Comparison of ENCODE assay signal across 8 mouse cellular contexts in the genomic region with DNA sequence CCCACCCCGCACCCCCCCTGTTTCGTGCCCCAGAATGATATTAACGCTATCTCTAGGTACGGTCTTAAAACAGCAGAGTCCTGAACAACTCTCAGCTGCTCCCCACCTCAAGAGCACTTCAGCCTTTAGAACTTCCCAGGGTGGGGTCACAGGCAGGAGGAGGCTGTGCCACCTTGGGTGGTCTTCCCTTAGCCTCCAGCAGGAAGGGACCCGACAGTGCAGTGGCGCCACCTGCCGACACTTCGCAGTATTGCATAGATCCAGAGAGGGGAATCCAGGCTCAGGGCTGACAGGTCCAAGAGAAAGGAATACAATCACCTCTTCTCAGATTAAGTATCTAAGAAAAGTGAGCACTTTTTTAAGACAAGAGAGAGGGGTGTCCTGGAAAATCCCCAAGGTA. TPM values are rescaled to one million over a fixed set of nuclear protein-coding genes. Genes with fewer than 3 reads are reported as not detected.
DNase-seq lines count a peak whose midpoint lies in the region; ATAC-seq and TF ChIP-seq lines count a peak whose summit lies in the region.

No protein-coding gene starts in this region.

- H3K27me3 ChIP-seq in forebrain, embryonic 12.5 days = peaks cover 20% of the 10 kb centered on the region

- ATAC-seq in forebrain, embryonic 12.5 days (ENCODE audit: low FRiP score) = peak; percentile 42; the same call in 1 of the 2 replicates

- H3K4me1 ChIP-seq in bone marrow, adult 2 months (ENCODE audit: control insufficient read depth, insufficient read depth, low read length) = peaks cover 4% of the 10 kb centered on the region; the same call in 1 of the 2 replicates
- H3K4me1 ChIP-seq in forebrain, embryonic 12.5 days = 0 out of 2 replicates have a peak, but pooled peaks cover 5% of the 10 kb centered on the region

- DNase-seq in ES-CJ7 (ENCODE audit: low read depth, low spot score) = peak; percentile 89
- peak; percentile 96 for DNase-seq in heart, postnatal 4 days
- DNase-seq in layer of hippocampus, postnatal 10 days (ENCODE audit: low spot score in 2 of 2) = peak; percentile 96 to 97
- DNase-seq in lung, postnatal 36 days = peak; percentile 90
- peak; percentile 92 for DNase-seq in right cerebral cortex, postnatal 14 days
- DNase-seq in urinary bladder, postnatal 14 days (ENCODE audit: low spot score) = peak; percentile 90

- no peak overlapping the region for H3K27ac ChIP-seq in bone marrow, adult 2 months (ENCODE audit: control insufficient read depth, insufficient read depth, low read depth, low read length, poor library complexity)
- no peak overlapping the region for H3K27ac ChIP-seq in forebrain, embryonic 12.5 days

- peak; percentile 93 for TF ChIP-seq CTCF in bone marrow, adult 2 months (IDR thresholded peaks at IDR 0.05; ENCODE audit: control insufficient read depth, insufficient read depth, low read length)

- no peaks in the 10 kb centered on the region for H3K36me3 ChIP-seq in forebrain, embryonic 12.5 days (replicated peaks)

- H3K9me3 ChIP-seq in forebrain, embryonic 12.5 days = no peaks in the 10 kb centered on the region

- WGBS in bone marrow, adult 2 months = 39% methylated on average over 8 of the region's 8 CpGs
- 21% methylated on average over 8 of the region's 8 CpGs for WGBS in forebrain, embryonic 12.5 days

- no peak overlapping the region for H3K9ac ChIP-seq in forebrain, embryonic 12.5 days

- H3K4me3 ChIP-seq in bone marrow, adult 2 months (replicated peaks; ENCODE audit: control insufficient read depth, low read depth, low read length) = no peak overlapping the region
- no peak overlapping the region for H3K4me3 ChIP-seq in forebrain, embryonic 12.5 days (replicated peaks)

- H3K4me2 ChIP-seq in forebrain, embryonic 12.5 days = 0 out of 2 replicates have a peak overlapping the region, but pooled peaks have one; percentile 10

- TF ChIP-seq POLR2A in bone marrow, adult 2 months (IDR thresholded peaks at IDR 0.05; ENCODE audit: borderline replicate concordance, control insufficient read depth, low read depth, low read length) = no peak

RNA-seq across cellular contexts. Expression of a gene that starts 51.1 kb away (rescaled TPM):
- 1.6 and 5.6 TPM in 2 replicates for polyA plus RNA-seq in bone marrow, adult 2 months (2011; ENCODE audit: insufficient read depth, insufficient read length, low replicate concordance, missing spikeins)
- 4.0 and 4.8 TPM in 2 replicates for polyA plus RNA-seq in forebrain, embryonic 12.5 days (2016; fragmentation: Nextera tagmentation; extraction: Ambion mirVana)
- total RNA-seq in heart, postnatal 4 days (2021) = 1 to 10 TPM; 7.9 to 9.3 TPM
- 10 to 100 TPM; 20.9 to 23.3 TPM for total RNA-seq in layer of hippocampus, postnatal 10 days (2021)
